Mouse (Mus musculus) CH12.LX (cell line): ENCODE results near the gene Txk.

Experiments
- CTCF ChIP-seq, 2 experiments: IDR thresholded peaks in 1 of 2; conservative IDR thresholded peaks in 1 of 2; 2 replicates each; pipeline ENCODE4 v1.5.1; 2011 to 2012; ENCODE audit warnings: low read depth in 2 of 2, low read length in 2 of 2, improper control_type of control experiment in 1 of 2, inconsistent platforms in 1 of 2, mild to moderate bottlenecking in 1 of 2, moderate library complexity in 1 of 2
- ETS1 ChIP-seq: conservative IDR thresholded peaks from 2 replicates; pipeline ENCODE4 v1.6.1; 2012; ENCODE audit warnings: low read depth, mild to moderate bottlenecking, inconsistent platforms, low read length, improper control_type of control experiment, moderate library complexity
- HCFC1 ChIP-seq: IDR thresholded peaks from 2 replicates; pipeline ENCODE4 v1.6.1; 2012; ENCODE audit warnings: low read depth, mild to moderate bottlenecking, inconsistent platforms, low read length, improper control_type of control experiment
- MYC ChIP-seq: IDR thresholded peaks from 2 replicates; pipeline ENCODE4 v1.6.1; 2011; ENCODE audit warnings: low read depth, mild to moderate bottlenecking, improper control_type of control experiment, low read length
- POLR2AphosphoS2 ChIP-seq: IDR thresholded peaks from 2 replicates; pipeline ENCODE4 v1.6.1; 2011; ENCODE audit warnings: low read depth, low read length, improper control_type of control experiment
- RCOR1 ChIP-seq: conservative IDR thresholded peaks from 2 replicates; pipeline ENCODE4 v1.6.1; 2012; ENCODE audit warnings: low read depth, mild to moderate bottlenecking, inconsistent platforms, low read length, improper control_type of control experiment
- TCF12 ChIP-seq: IDR thresholded peaks from 2 replicates; pipeline ENCODE4 v1.6.1; 2014; ENCODE audit warnings: low read depth, mild to moderate bottlenecking, inconsistent platforms, low read length, improper control_type of control experiment
- USF1 ChIP-seq: IDR thresholded peaks from 2 replicates; pipeline ENCODE4 v1.6.1; 2014; ENCODE audit warnings: low read depth, mild to moderate bottlenecking, inconsistent platforms, low read length, improper control_type of control experiment

DNA sequence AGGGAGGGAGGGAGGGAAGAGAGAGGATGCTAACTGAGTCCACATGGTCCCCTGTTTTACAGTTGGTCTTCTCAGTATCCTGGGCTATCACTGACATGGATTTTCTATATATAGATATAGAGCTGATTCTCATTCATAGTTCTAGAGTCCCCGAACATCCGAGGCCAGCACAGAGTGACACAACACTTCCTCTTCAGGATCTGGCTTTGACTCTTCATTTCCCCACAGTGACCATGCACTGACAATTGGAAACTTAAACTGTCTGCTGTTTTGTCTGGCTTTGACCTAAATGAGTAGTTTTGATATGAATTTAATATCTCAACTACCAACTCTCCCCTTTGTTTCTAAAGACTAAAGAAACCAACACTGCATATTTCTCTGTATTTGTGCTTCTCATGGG lies 29.1 kb downstream of the Txk start:
- no peak for TF ChIP-seq CTCF (conservative IDR thresholded peaks at IDR 0.05 in 1 of 2, IDR thresholded peaks at IDR 0.05 in 1 of 2; ENCODE audit: low read depth in 2 of 2, low read length in 2 of 2)
- TF ChIP-seq ETS1, result peak; percentile 44
- no peak for TF ChIP-seq TCF12
- TF ChIP-seq MYC, result no peak
- no peak for TF ChIP-seq HCFC1
- TF ChIP-seq POLR2AphosphoS2, result no peak
- no peak for TF ChIP-seq USF1
- no peak for TF ChIP-seq RCOR1
